Mouse (Mus musculus) kidney, adult 8-10 months (tissue): ENCODE results near the gene Lrrc20.
"Not testable (repeated sequence)": the region's sequence is repeated elsewhere in the genome, so short reads cannot be mapped to it uniquely, and the experiment has no call there.

Source experiments
- DNase-seq, 2 experiments: peaks; one replicate each; pipeline ENCODE4 v3.0.0; 2022

The Lrrc20 gene

DNA sequence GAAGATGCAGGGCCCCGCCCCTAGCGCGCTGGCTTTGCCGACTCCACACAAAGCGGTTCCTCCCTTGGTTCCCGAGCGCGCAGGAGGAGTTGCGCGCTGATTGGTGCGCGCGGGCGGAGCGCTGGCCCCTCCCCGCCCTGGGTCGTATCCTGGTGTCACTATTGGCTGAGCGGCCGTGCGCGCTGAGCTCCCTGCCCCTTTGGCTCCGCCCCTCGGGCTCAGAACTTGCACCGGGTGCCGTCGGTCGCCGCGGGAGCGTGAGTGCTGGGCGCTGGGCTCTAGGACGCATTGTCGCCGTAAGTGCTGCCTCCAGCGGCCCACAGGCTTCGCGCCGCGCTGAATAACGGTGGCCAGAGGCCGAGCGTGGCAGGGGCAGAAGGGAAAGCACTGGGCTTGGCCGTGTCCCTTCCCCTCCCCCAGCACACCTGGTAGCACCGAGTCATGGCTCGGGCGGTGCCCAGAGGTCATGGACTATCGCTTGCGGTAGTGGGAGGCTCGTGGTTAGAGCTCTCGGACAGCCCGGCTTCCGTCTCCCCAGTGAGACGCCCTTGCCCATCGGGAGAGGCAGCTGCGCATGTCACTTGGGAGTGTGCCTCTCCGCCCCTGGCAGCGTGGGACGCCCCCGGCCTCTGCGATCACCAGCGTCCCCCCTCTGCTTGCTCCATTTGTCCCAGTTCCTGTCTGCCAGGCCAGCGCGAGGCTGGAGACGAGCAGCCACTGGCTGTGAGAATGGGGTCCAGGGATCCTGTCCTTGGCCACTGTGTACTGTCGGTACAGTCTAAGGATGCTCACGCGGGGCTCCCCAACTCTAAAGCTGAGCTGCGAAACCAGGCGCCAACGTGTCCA, at the start of gene Lrrc20:
Gene Lrrc20, plus strand, starts transcription at position 208 of the 846 bp plus-strand sequence.
- DNase-seq, result peak; percentile 90

DNA sequence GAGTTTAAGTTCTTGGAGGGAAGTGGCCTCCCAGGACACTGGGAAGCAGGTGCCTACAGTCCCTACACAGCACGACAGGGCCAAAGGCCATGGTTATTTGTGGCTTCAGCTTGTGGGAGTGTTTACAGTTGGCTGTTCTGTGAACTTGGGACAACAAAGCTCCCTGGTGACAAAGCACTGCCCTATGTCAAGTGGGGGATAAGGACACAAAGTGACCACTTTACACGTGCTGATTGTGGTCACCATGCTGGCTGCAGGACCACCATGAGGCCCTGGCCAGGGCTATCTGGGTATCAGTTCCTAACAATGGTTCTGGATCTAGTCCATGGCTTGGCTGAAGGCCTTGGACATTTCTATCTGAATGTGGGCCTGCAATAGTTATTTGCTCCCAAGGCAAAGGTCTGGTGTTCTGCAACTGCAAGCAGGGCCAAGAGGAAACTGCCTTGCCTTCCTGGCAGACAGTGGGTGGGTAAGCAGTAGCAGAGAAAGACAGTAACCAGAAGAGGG, 49.3 kb upstream of the Lrrc20 start:
- peak in 1 of 2 experiments; percentile 38 for DNase-seq

DNA sequence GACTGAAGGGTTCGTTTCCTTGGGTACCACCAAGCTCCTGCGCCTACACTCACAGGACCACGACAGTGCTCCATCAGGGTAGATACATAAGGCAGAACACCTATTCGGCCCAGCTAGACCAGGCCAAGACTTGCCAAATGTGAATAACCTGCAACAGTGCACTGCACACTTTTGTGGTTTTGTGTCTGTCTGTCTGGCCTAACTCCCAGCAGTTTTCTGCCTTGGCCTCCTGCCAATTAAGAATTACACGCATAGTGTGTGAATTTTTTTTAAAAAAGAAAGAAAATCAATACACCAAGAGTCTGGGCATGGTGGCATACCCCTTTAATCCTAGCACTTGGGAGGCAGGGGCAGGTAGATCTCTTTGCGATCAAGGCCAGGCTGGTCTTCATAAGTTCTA, 47.6 kb upstream of the Lrrc20 start:
- DNase-seq, result no peak

DNA sequence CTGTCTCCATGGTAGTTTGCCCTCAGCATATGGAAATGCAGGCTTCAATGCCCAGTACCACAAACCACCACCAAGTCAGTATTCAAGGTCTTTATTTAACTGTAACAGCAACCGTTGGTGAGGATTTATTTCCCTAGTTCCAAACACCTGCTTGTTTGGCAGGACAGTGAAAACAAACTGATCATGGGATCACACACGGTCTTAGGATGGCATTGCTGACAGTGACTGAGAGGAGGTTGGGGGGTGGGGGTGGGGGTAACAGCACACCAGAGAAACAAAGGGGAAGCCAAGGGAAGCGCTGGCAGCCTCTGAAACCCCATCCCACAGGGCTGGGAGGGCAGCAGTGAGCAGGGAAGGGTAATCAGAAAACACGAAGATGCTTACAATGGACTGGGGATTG, 47.2 kb upstream of the Lrrc20 start:
- no peak for DNase-seq

DNA sequence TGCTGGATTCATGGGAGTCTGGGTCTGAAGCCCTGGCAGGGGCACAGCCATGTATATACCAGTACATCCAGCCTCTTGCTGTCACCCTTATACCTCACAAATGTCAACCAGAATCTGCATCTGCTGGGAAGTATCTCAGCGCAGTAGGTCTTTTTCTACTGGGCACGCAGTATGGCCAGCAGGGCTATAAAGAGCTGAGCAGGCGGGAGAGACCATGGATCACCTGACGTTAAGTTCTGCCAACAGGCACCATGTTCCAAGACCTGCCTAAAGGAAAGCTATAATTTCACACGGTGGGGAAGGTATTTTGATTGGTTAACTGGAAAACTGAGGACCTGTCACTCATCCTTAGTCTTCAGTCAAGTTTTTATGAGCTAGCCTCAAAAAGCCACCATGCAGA, 46.6 kb upstream of the Lrrc20 start:
- DNase-seq, result no peak

DNA sequence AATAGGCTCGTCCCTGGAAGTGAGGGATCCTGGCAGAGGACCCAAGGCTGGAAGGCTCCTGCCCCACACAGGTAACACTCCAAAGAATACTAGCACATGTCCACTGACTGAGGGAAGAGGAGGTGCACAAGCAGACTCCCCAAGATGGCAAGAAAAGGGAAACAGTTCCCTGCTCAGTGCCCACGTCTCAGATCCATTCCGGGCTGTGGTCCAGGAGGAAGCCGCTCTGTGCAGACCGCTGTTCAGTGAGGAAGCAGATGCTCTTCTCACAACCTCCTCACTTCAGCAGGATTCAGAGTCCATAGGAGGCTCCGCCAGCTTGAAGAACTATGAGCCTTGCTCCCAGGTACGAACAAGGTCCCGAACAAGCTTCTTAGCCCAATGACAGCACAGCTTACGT, 44.2 kb upstream of the Lrrc20 start:
- no peak for DNase-seq

DNA sequence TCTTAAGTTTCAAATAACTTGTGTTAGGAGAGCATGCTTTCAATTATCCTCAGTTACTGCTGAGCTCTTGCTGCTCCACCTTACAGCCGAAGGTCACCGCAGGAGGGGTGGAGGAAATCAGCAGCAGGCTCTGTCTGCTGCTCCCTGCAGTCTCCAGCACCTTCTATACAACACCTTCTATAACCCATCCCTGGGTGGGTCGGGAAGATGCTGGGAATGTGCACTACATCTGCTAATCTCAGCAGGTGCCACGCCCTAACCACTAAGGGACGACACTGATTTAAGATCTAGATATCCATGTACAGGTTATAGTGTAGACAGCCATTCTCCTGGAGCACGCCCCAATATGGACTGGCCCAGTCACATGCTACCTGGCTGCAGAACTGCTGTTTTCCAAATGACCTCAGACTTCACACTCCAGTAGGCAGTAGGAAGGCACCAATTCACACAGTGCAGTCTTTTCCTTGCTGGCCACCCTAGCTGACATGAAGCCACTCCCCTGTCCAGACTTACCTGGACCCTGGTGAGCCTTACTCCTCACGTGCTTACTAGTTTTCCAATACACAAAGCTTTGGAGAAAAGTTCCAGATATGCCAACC, 35.3 kb upstream of the Lrrc20 start:
- DNase-seq, result peak; percentile 78 to 83

DNA sequence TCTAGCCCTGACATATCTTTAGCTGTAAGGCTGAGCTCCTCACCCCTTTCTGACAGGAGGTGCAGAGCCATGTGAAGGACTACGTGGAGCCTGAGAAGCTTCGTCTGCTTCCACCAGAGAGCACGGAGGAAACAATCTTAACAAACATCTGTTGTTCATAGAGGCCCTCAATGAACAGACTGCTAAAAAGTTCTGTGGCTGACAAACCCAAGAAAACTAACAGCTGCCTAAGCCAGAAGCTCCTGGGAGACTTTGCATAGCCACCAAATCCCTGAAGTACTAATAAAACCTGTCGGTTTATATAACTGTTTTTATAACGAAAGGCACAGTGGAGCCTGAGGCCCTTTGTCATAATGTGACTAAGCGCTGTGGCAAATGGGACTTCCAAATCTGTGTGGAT, 32.1 kb upstream of the Lrrc20 start:
- no peak for DNase-seq

DNA sequence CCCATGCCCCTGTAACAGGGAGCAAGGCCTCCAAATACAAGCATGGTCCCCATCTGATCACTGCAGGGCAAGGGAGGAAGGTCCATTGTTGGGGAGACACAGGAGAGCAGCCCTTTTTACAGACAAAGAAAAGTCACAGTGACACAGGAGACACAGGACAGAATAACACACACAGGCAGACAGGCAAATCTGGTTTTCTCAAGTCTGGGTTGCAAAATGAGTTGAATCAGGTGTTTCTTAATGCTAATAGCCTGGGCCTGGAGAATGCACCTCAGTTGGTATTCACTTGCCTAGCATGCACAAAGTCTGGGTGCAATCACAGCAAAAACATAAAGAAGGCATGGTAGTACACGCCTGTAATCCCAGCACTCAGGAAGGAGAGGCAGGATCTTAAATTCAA, 31.7 kb upstream of the Lrrc20 start:
- no peak for DNase-seq

DNA sequence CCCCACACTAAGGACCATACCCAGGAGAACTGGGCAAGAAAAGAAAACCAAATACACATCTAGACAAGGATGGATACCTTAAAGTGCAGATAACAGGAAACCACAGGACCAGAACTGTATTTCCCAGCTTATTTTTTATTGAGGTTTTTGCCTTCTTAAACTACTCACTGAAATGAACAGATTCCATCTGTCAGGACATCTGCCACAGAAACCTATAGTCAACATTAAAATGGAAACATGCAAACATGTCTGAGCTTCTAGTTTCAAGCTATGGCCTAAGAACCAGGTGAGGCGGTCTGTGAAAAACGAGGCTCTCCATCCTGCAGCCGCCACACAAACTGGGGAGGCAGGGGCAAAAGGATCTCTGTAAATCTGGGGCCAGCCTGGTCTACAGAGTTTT, 30.6 kb upstream of the Lrrc20 start:
- DNase-seq, result no peak

DNA sequence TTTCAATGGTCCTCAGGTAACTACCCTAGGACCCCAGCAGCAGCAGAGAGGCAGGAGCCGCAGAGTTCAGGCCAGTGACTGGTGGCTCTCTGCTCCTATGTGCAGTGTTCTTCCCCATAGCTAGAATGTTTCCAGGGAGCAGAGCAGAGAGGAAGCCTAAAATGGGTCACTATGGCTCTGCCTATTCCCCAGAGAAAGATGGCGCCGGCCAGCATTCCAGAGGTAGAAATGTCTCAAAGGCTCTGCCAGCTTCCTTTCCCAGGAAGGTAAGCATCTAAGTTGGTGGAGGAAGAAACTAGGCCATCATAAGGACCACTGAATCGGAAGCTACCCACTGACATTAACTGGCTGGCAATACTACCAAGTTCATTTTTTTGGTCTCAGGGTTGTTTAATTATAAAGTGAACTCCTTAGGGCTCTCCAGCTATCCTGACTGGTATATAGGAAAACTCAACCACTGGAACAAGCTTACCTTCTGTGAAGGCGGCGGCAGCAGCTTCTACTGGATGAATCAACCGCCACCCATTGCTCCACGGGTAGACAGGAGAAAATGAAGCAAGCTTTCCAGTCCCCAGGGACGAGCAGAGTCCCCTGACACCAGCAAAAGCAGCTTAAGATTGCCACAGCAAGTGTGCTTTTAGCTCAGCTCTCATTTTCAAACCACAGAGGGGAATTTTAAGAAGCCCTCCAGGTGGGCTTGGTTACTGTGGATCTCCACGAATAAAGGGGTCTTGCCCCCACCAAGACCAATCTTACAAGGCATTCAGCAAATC, 27.8 kb upstream of the Lrrc20 start:
- DNase-seq, result no peak

DNA sequence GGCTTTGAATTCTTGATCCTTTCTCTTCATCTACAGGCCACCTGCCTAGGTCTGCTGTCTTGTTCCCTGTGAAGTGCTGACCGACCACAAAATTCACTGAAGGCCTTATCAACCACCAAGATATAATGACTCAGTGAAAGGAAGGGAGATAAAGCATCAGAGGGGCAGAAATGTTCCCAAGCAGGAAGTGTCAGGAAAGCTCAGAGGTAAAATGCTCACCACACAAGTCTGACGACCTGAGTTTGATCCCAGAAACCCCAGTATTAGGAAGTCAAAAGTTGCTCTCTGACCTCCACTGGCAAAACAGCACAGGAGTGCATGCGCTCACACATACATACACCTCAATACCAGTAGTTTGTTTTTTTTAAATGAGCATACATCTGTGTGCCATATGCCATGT, 26.8 kb upstream of the Lrrc20 start:
- DNase-seq, result no peak

DNA sequence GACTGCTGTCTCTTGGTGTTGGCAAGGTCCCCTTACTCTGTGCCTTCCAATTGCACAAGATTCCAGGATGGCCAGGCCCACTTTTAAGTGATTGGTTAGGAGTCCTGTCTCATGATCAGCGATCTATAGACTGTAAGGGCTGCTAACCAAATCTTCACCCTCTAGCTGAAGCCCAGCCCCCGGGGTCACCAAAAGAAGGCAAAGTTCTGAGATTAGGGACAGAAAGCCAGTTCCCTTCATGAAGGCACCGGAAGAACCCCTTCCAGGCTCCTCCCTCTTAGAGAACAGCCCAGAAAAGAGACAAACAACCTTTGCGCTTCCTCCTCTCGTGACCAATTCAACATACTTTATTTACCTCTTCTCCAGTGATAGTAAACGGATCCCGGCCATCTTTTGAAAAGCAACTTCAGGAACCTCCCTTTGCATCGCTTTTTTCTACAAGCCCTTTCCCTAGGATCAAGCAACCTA, 24.1 kb upstream of the Lrrc20 start:
- DNase-seq, result peak; percentile 57 to 60

DNA sequence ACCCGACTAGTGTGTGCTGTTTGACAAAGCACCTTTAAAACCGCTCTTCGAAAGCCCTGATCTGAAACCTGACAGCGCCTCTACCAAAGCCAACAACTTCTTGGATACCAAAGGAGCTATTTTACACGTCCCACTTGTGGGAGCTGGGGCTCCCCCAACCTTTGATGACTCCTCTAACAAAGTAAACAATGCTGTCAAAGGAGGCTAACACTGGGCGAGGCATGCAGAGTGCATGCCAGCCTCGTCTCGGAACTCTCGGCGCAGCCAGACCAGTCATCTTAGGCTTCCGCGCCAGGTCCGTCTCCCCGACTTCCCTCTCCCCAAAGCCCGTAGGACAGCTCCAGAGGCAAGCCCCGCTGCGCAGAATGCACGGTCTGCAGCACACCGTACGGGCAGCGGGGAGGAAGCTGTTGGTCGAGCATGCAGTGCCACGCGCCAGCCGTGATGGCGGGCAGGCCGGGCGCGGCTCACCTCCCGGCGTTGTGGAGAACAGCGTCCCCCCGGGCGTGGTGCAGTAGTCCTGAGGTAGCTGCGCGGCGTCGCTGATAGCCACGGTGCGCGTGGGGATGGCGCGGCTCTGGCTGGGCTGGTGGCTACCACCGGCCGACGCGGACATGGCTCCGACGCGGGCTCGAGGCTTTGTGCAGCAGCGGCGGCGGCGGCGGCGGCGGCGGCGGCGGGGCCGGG, 23.5 kb upstream of the Lrrc20 start:
- peak; percentile 30 to 32 for DNase-seq

DNA sequence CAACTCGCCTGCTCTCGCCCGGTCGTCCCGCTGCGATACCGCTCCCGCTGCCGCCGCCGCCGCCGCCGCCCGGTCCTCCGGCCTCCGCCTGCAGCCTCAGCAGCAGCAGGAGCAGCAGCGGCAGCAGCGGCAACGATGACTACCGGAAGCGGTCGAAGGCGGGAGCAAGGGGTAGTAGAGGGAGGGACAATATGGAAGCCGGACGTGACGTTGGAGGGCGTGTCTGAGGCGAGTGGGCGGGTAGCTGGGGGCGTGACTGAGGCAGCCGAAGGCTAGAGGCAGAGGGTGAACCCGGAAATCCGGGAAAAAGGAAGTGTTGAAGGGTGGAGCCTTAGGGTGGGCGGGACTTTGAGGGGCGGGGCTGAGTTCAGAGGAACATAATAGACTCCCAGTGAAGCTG, 23.0 kb upstream of the Lrrc20 start, which contains the start of gene Eif4ebp2:
Gene Eif4ebp2, minus strand, starts transcription at position 17 of the 400 bp plus-strand sequence.
- peak; percentile 98 to 99 for DNase-seq

DNA sequence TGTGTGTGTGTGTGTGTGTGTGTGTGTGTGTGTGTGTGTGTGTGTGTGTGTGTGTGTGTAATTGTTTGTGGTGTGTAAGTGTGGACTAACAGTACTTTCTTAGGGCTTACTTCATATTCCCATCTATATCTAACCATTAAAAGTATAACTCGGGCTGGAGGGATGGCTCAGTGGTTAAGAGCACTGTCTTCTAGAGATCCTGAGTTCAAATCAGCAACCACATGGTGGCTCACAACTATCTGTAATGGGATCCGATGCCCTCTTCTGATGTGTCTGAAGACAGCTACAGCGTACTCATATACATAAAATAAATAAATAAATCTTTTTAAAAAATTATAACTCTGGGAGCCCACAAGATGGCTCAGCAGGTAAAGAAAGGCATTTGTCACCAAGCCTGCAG, 22.4 kb upstream of the Lrrc20 start:
- DNase-seq, result not testable (repeated sequence)

DNA sequence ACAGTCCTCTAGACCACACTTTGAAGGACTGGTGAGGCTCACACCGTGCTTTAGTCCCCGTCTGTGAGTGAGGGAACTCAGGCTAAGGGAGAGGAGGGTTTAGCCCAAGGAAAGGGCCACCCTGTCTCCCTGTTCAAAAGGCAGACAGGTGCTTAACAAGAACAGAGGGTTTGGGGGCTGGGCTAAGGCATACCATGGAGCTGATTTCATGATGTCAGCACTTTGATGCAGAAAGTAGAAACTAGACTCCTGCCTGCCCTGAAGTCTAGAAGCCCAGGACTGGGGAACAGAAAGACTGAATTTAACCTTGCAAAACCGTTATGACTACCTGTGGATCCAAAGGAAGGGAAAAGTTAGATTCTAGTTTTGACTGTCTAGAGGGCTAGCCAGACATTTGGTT, 18.4 kb upstream of the Lrrc20 start:
- no peak for DNase-seq

DNA sequence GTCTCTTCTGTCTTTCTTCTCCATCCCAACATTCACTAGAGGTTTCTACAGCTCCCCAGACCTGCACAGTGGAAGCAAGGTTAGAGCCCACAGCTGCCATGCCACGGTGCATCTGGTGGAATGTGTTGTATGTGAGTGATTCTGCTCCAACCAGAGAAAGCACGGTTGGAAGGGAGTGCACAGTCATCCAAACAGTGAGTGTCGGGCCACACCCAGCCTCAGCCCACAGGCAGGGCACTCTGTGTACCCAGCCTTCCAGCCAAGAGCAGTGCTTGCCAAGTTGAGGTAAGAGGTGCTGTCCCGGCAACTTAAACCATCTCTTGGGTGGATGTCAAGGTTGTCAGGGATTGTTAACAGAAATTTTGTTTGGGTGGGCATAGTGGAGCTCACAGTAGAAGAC, 10.6 kb upstream of the Lrrc20 start:
- DNase-seq, result no peak

DNA sequence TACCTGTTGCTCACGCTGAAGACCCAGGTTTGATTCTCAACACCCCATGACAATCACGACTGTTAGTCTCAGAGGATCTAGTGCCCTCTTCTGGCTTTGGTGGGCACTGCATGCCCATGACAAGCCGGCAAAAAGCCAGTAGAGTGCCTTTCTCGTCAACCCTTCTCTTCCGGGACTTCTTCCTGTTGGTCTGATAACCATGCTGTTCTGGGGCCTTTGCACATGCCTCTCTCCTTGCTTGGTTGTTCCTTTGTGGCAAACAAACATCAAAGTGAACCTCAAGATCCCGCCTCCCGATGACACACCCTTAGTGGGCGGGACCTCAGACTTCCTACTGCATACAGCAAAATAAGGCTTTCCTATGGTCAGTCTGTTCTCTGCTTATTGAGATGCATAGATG, 9.4 kb upstream of the Lrrc20 start:
- DNase-seq, result no peak

DNA sequence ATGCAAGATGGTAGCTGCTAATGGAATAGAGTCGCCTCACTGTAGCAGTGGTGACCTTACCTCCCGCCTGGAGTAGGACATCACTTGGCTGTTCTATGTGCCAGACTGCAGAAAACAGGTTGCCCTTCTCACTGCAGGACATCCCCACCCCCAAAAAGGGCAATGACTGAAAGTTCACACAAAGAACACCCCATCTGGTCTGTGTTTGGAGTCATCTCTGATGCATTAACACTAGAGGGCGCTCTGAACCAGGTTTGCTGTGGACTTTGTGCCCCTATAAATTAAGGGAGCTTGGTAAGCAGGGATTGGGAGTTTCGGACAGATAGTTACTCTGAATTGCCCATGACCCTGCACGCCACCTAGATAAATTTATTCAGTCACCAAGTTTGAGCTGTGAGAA, 8.7 kb upstream of the Lrrc20 start:
- DNase-seq, result no peak

DNA sequence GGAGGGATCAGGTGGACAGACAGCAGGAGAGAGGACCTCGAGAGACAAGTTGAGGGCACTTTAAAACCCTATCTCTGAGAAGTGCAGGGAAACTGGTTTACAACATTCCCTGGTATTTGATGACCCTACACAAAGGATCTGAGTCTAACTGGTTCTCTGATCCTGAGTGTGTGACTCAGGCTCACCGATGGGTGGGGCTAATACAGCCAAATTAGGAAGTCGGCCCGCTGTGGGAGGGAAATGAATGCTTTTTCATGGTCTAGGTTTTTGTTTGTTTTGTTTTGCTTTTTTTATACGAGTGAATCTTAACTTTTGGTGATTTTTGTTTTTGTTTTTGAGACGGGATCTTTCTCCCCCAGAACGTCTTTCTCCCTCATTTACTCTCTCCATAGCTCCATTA, 6.7 kb upstream of the Lrrc20 start:
- DNase-seq, result no peak

DNA sequence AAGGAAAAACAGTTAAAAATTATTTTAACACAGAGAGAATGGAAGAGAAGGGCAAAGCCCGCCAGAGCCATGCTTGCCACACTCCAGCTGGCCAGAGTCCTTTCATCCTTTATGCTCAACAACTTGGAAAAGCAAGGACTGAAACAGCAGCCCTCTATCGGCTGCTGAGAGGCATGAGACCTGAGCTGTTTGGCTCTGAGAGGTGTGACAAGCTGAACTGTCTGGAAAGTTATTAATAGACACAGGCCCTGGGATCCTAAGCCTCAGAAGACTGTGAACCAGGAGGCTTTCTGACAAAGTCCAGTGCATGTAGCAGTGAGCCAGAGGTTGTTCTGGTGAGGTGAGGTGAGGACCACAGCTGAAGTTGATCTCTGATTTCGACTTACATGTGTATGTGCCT, 2.0 kb upstream of the Lrrc20 start:
- no peak for DNase-seq

DNA sequence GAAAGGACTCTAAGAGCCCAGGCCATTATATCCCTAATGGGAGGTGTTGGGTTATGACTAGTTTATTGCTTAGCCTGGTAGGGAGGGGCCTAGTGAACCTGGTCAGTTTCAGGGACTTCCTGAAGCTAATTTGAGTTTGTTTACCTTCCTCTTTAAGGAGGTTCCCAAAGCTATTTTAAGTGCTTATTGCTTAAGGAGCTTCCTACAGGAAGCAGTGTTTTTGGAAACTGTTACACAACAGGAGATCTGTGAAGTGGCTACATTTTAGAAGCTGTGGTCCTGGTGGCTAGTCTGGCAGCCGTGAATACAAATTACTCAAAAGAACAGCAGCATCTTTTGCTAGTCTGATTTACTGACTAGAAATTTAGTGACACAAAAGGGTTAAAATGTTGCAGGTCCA, 1.3 kb upstream of the Lrrc20 start:
- DNase-seq, result no peak
